Mouse (Mus musculus): ENCODE measurements around the gene Fam166b. TPM values are rescaled to one million over a fixed set of nuclear protein-coding genes. Genes with fewer than 3 reads are reported as not detected.

The Fam166b gene
- polyA plus RNA-seq, 1 experiment from 2014 or later, result 0.68 TPM

GRCm38 (mm10) chr4:43457124-43457523, 28.2 kb upstream of the Fam166b start:
- no peak for ATAC-seq
- no peak overlapping the region for H3K4me2 ChIP-seq (ENCODE audit: low read length)
- no peak overlapping the region for H3K4me3 ChIP-seq (replicated peaks; ENCODE audit: low read length)
- peaks cover 9% of the 10 kb centered on the region for H3K4me1 ChIP-seq (replicated peaks; ENCODE audit: control insufficient read depth, insufficient read depth, low read length)
- no peaks in the 10 kb centered on the region for H3K9me3 ChIP-seq (ENCODE audit: control insufficient read depth, low read length)
- peaks cover 8% of the 10 kb centered on the region; the same call in 1 of the 2 replicates for H3K27me3 ChIP-seq (replicated peaks; ENCODE audit: control insufficient read depth, insufficient read depth, low read length)
- H3K36me3 ChIP-seq (ENCODE audit: control insufficient read depth, insufficient read depth), result no peaks in the 10 kb centered on the region
- H3K9ac ChIP-seq (replicated peaks; ENCODE audit: low read depth, low read length), result no peak overlapping the region
- H3K27ac ChIP-seq (ENCODE audit: low read length), result no peak overlapping the region
- WGBS, result 25% methylated on average over 8 of the region's 8 CpGs

- Histone ChIP-seq H3K9me3 (ENCODE audit: control insufficient read depth, low read length) (no peaks in the 10 kb centered on the region), H3K4me2 (ENCODE audit: low read length) (no peak overlapping the region), H3K36me3 (ENCODE audit: control insufficient read depth, insufficient read depth) (no peaks in the 10 kb centered on the region), H3K27me3 (replicated peaks; ENCODE audit: control insufficient read depth, insufficient read depth, low read length) (peaks cover 8% of the 10 kb centered on the region; the same call in 1 of the 2 replicates), H3K9ac (replicated peaks; ENCODE audit: low read depth, low read length) (no peak overlapping the region), H3K4me3 (replicated peaks; ENCODE audit: low read length) (no peak overlapping the region), H3K4me1 (replicated peaks; ENCODE audit: control insufficient read depth, insufficient read depth, low read length) (peaks cover 9% of the 10 kb centered on the region), H3K27ac (ENCODE audit: low read length) (no peak overlapping the region)
- no peak for ATAC-seq
- WGBS, result 32% methylated on average over 4 of the region's 4 CpGs
These were observed 27.5 kb upstream of the Fam166b start for GRCm38 (mm10) chr4:43456470-43456869.

- Histone ChIP-seq H3K9me3 (ENCODE audit: control insufficient read depth, low read length) (no peaks in the 10 kb centered on the region), H3K27ac (ENCODE audit: low read length) (no peak within 1 kb of the TSS), H3K4me2 (ENCODE audit: low read length) (peak within 1 kb of the TSS; percentile 42), H3K4me1 (replicated peaks; ENCODE audit: control insufficient read depth, insufficient read depth, low read length) (peaks cover 9% of the 10 kb centered on the region), H3K9ac (replicated peaks; ENCODE audit: low read depth, low read length) (peak within 1 kb of the TSS; percentile 42), H3K4me3 (replicated peaks; ENCODE audit: low read length) (peak within 1 kb of the TSS; percentile 14), H3K27me3 (replicated peaks; ENCODE audit: control insufficient read depth, insufficient read depth, low read length) (peaks cover 8% of the 10 kb centered on the region; the same call in 1 of the 2 replicates), H3K36me3 (ENCODE audit: control insufficient read depth, insufficient read depth) (no peaks in the 10 kb centered on the region)
- no peak for ATAC-seq
- WGBS, result 32% methylated on average over 20 of the region's 20 CpGs
These were observed 25.3 kb upstream of the Fam166b start, which contains the start of gene Cd72 for GRCm38 (mm10) chr4:43454041-43454836. TSS of gene Cd72 (minus strand) at chr4:43454628.

GRCm38 (mm10) chr4:43453413-43453812, 24.5 kb upstream of the Fam166b start:
- Histone ChIP-seq H3K36me3 (ENCODE audit: control insufficient read depth, insufficient read depth) (no peaks in the 10 kb centered on the region; the same call in 1 of the 2 replicates), H3K4me2 (ENCODE audit: low read length) (peak overlapping the region; percentile 42), H3K27me3 (replicated peaks; ENCODE audit: control insufficient read depth, insufficient read depth, low read length) (peaks cover 8% of the 10 kb centered on the region; the same call in 1 of the 2 replicates), H3K4me1 (replicated peaks; ENCODE audit: control insufficient read depth, insufficient read depth, low read length) (peaks cover 9% of the 10 kb centered on the region), H3K4me3 (replicated peaks; ENCODE audit: low read length) (peak overlapping the region; percentile 14), H3K9me3 (ENCODE audit: control insufficient read depth, low read length) (no peaks in the 10 kb centered on the region), H3K9ac (replicated peaks; ENCODE audit: low read depth, low read length) (peak overlapping the region; percentile 42), H3K27ac (ENCODE audit: low read length) (no peak overlapping the region)
- WGBS, result under 1% methylated on average over 18 of the region's 18 CpGs
- peak; percentile 37; the same call in 1 of the 2 replicates for ATAC-seq

GRCm38 (mm10) chr4:43452315-43452714, 23.4 kb upstream of the Fam166b start:
- H3K9ac ChIP-seq (replicated peaks; ENCODE audit: low read depth, low read length), result no peak overlapping the region
- no peaks in the 10 kb centered on the region for H3K9me3 ChIP-seq (ENCODE audit: control insufficient read depth, low read length)
- no peak for ATAC-seq
- H3K4me1 ChIP-seq (replicated peaks; ENCODE audit: control insufficient read depth, insufficient read depth, low read length), result peaks cover 9% of the 10 kb centered on the region
- H3K4me2 ChIP-seq (ENCODE audit: low read length), result no peak overlapping the region
- H3K36me3 ChIP-seq (ENCODE audit: control insufficient read depth, insufficient read depth), result no peaks in the 10 kb centered on the region; the same call in 1 of the 2 replicates
- H3K27ac ChIP-seq (ENCODE audit: low read length), result no peak overlapping the region
- 67% methylated on average over 11 of the region's 11 CpGs for WGBS
- peaks cover 8% of the 10 kb centered on the region; the same call in 1 of the 2 replicates for H3K27me3 ChIP-seq (replicated peaks; ENCODE audit: control insufficient read depth, insufficient read depth, low read length)
- H3K4me3 ChIP-seq (replicated peaks; ENCODE audit: low read length), result no peak overlapping the region

- peaks cover 19% of the 10 kb centered on the region for H3K4me1 ChIP-seq (replicated peaks; ENCODE audit: control insufficient read depth, insufficient read depth, low read length)
- no peak overlapping the region for H3K4me3 ChIP-seq (replicated peaks; ENCODE audit: low read length)
- H3K9me3 ChIP-seq (ENCODE audit: control insufficient read depth, low read length), result no peaks in the 10 kb centered on the region
- peaks cover 8% of the 10 kb centered on the region; the same call in 1 of the 2 replicates for H3K36me3 ChIP-seq (ENCODE audit: control insufficient read depth, insufficient read depth)
- no peak overlapping the region for H3K4me2 ChIP-seq (ENCODE audit: low read length)
- no peak for ATAC-seq
- H3K27me3 ChIP-seq (replicated peaks; ENCODE audit: control insufficient read depth, insufficient read depth, low read length), result peaks cover 8% of the 10 kb centered on the region; the same call in 1 of the 2 replicates
- H3K9ac ChIP-seq (replicated peaks; ENCODE audit: low read depth, low read length), result no peak overlapping the region
- H3K27ac ChIP-seq (ENCODE audit: low read length), result no peak overlapping the region
- WGBS, result 77% methylated on average over 3 of the region's 3 CpGs
These were observed 19.6 kb upstream of the Fam166b start for GRCm38 (mm10) chr4:43448554-43448953.

- Histone ChIP-seq H3K4me1 (replicated peaks; ENCODE audit: control insufficient read depth, insufficient read depth, low read length) (peaks cover 14% of the 10 kb centered on the region), H3K4me2 (ENCODE audit: low read length) (no peak overlapping the region), H3K36me3 (ENCODE audit: control insufficient read depth, insufficient read depth) (peaks cover 8% of the 10 kb centered on the region; the same call in 1 of the 2 replicates), H3K4me3 (replicated peaks; ENCODE audit: low read length) (no peak overlapping the region), H3K9ac (replicated peaks; ENCODE audit: low read depth, low read length) (no peak overlapping the region), H3K27ac (ENCODE audit: low read length) (no peak overlapping the region), H3K27me3 (replicated peaks; ENCODE audit: control insufficient read depth, insufficient read depth, low read length) (peaks cover under 1% of the 10 kb centered on the region; the same call in 1 of the 2 replicates), H3K9me3 (ENCODE audit: control insufficient read depth, low read length) (no peaks in the 10 kb centered on the region)
- ATAC-seq, result no peak
- WGBS, result 83% methylated on average over 13 of the region's 13 CpGs
These were observed 18.3 kb upstream of the Fam166b start for GRCm38 (mm10) chr4:43447251-43447650.

GRCm38 (mm10) chr4:43443511-43443910, 14.6 kb upstream of the Fam166b start:
- Histone ChIP-seq H3K4me3 (replicated peaks; ENCODE audit: low read length) (peak overlapping the region; percentile 90), H3K9ac (replicated peaks; ENCODE audit: low read depth, low read length) (peak overlapping the region; percentile 95), H3K27ac (ENCODE audit: low read length) (peak overlapping the region; percentile 95), H3K36me3 (ENCODE audit: control insufficient read depth, insufficient read depth) (peaks cover 8% of the 10 kb centered on the region; the same call in 1 of the 2 replicates), H3K4me2 (ENCODE audit: low read length) (peak overlapping the region; percentile 93), H3K4me1 (replicated peaks; ENCODE audit: control insufficient read depth, insufficient read depth, low read length) (peaks cover 14% of the 10 kb centered on the region), H3K9me3 (ENCODE audit: control insufficient read depth, low read length) (no peaks in the 10 kb centered on the region), H3K27me3 (replicated peaks; ENCODE audit: control insufficient read depth, insufficient read depth, low read length) (no peaks in the 10 kb centered on the region)
- ATAC-seq, result peak; percentile 6; the same call in 1 of the 2 replicates
- WGBS, result under 1% methylated on average over 28 of the region's 28 CpGs
